8 mouse cellular contexts compared by ENCODE assay signal in the genomic region with DNA sequence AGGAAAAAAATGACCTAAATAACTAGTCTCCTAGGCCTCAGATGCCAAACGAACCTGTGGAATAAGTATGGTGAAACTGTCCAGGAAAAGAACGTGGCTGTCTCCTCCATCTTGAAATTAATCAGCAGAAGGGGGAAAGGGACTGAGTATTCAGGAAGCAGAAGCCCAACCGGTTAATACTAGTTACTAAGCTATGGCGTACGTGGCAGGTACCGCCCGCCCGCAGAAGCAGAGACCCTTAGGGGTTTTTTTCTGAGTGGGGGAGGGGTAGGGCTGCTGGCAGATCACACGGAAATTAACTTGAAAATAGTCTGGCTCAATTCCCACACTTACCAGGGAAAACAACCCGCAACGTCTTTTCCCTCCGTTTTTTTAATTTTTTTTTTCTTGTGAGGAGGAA. TPM values are rescaled to one million over a fixed set of nuclear protein-coding genes. Genes with fewer than 3 reads are reported as not detected.
A peak's percentile ranks its signal among the peaks of the same experiment; 100 is the strongest.
DNase-seq lines count a peak whose midpoint lies in the region; ATAC-seq lines count a peak whose summit lies in the region.

No protein-coding gene starts in this region.

- 17% methylated on average over 12 of the region's 12 CpGs for WGBS in hindbrain, embryonic 16.5 days
- 9% methylated on average over 12 of the region's 12 CpGs for WGBS in liver, embryonic 12.5 days (ENCODE audit: insufficient replicate concordance)
- WGBS in neural tube, embryonic 12.5 days, result 14% methylated on average over 12 of the region's 12 CpGs

- peaks cover 10% of the 10 kb centered on the region for H3K9me3 ChIP-seq in erythroblast, embryonic 14.5 days (ENCODE audit: control insufficient read depth, low read length)
- no peaks in the 10 kb centered on the region for H3K9me3 ChIP-seq in hindbrain, embryonic 16.5 days (ENCODE audit: control insufficient read depth, low read length)
- H3K9me3 ChIP-seq in liver, embryonic 12.5 days (replicated peaks), result no peaks in the 10 kb centered on the region
- no peaks in the 10 kb centered on the region for H3K9me3 ChIP-seq in neural tube, embryonic 12.5 days

- H3K9ac ChIP-seq in hindbrain, embryonic 16.5 days (ENCODE audit: low read depth, low read length), result peak overlapping the region; percentile 80
- H3K9ac ChIP-seq in liver, embryonic 12.5 days, result peak overlapping the region; percentile 85
- peak overlapping the region; percentile 88 for H3K9ac ChIP-seq in neural tube, embryonic 12.5 days

- H3K4me3 ChIP-seq in erythroblast, embryonic 14.5 days (replicated peaks), result peak overlapping the region; percentile 87
- peak overlapping the region; percentile 72 for H3K4me3 ChIP-seq in hindbrain, embryonic 16.5 days (ENCODE audit: low read length)
- peak overlapping the region; percentile 80 for H3K4me3 ChIP-seq in liver, embryonic 12.5 days
- H3K4me3 ChIP-seq in neural tube, embryonic 12.5 days, result peak overlapping the region; percentile 70

- H3K27ac ChIP-seq in hindbrain, embryonic 16.5 days (ENCODE audit: low read depth, low read length), result peak overlapping the region; percentile 44; the same call in 1 of the 2 replicates
- H3K27ac ChIP-seq in liver, embryonic 12.5 days, result peak overlapping the region; percentile 91
- no peak overlapping the region for H3K27ac ChIP-seq in neural tube, embryonic 12.5 days

- peak; percentile 24 for DNase-seq in cerebellum, adult 11-12 months
- no peak for DNase-seq in cerebellum, adult 8-10 months
- DNase-seq in R1 (ENCODE audit: low read depth, low spot score), result peak; percentile 74
- DNase-seq in frontal cortex, adult 2 months (ENCODE audit: extremely low spot score in 1 of 2, low spot score in 1 of 2), result no peak

- H3K27me3 ChIP-seq in erythroblast, embryonic 14.5 days (ENCODE audit: control insufficient read depth), result peaks cover 9% of the 10 kb centered on the region
- no peaks in the 10 kb centered on the region; the same call in 1 of the 2 replicates for H3K27me3 ChIP-seq in hindbrain, embryonic 16.5 days (replicated peaks; ENCODE audit: control insufficient read depth, insufficient read depth, low read length)
- H3K27me3 ChIP-seq in liver, embryonic 12.5 days (replicated peaks), result peaks cover 15% of the 10 kb centered on the region
- 0 out of 2 replicates have a peak, but pooled peaks cover 6% of the 10 kb centered on the region for H3K27me3 ChIP-seq in neural tube, embryonic 12.5 days (replicated peaks)

- peaks cover 8% of the 10 kb centered on the region for H3K4me1 ChIP-seq in erythroblast, embryonic 14.5 days (ENCODE audit: control insufficient read depth)
- H3K4me1 ChIP-seq in hindbrain, embryonic 16.5 days (ENCODE audit: control insufficient read depth, insufficient read depth, low read depth, low read length), result peaks cover 2% of the 10 kb centered on the region; the same call in 1 of the 2 replicates
- H3K4me1 ChIP-seq in liver, embryonic 12.5 days, result no peaks in the 10 kb centered on the region; the same call in 1 of the 2 replicates
- H3K4me1 ChIP-seq in neural tube, embryonic 12.5 days, result no peaks in the 10 kb centered on the region

- peaks cover 27% of the 10 kb centered on the region for H3K36me3 ChIP-seq in erythroblast, embryonic 14.5 days (ENCODE audit: control insufficient read depth)
- no peaks in the 10 kb centered on the region for H3K36me3 ChIP-seq in hindbrain, embryonic 16.5 days (ENCODE audit: control insufficient read depth, insufficient read depth, low read length)
- peaks cover 29% of the 10 kb centered on the region for H3K36me3 ChIP-seq in liver, embryonic 12.5 days
- no peaks in the 10 kb centered on the region for H3K36me3 ChIP-seq in neural tube, embryonic 12.5 days

- peak overlapping the region; percentile 59 for H3K4me2 ChIP-seq in hindbrain, embryonic 16.5 days (ENCODE audit: low read length)
- peak overlapping the region; percentile 65 for H3K4me2 ChIP-seq in liver, embryonic 12.5 days
- peak overlapping the region; percentile 60 for H3K4me2 ChIP-seq in neural tube, embryonic 12.5 days (replicated peaks)

- no peak for ATAC-seq in hindbrain, embryonic 16.5 days
- no peak for ATAC-seq in liver, embryonic 12.5 days
- no peak for ATAC-seq in neural tube, embryonic 12.5 days (ENCODE audit: low FRiP score, low read depth)

RNA-seq across cellular contexts. Expression of gene Rlim, which starts 1.0 kb away (rescaled TPM):
- polyA plus RNA-seq in erythroblast, embryonic 14.5 days (2012), result 0.05 and 0.10 TPM in 2 replicates
- polyA plus RNA-seq in hindbrain, embryonic 16.5 days (2015; fragmentation: Nextera tagmentation; extraction: Ambion mirVana), result 20.2 and 23.9 TPM in 2 replicates
- polyA plus RNA-seq in liver, embryonic 12.5 days (2016; fragmentation: Nextera tagmentation; extraction: Ambion mirVana), result 21.4 and 21.9 TPM in 2 replicates
- 40.2 and 40.4 TPM in 2 replicates for polyA plus RNA-seq in neural tube, embryonic 12.5 days (2016; fragmentation: Nextera tagmentation; extraction: Ambion mirVana)
- 18.5 and 18.6 TPM in 2 replicates for polyA plus RNA-seq in frontal cortex, adult 2 months (2012; rRNA removed)

Comparison
In these comparisons a context has a peak if more than half of its experiments do, and no peak if none do; other contexts are left out.
1. DNase-seq: peak in cerebellum, adult 11-12 months (single experiment) and R1 (single experiment); none in cerebellum, adult 8-10 months (single experiment) and frontal cortex, adult 2 months (0 of 2).
2. RNA of gene Rlim, which starts 1.0 kb away (polyA plus RNA-seq): 40.2 to 40.4 TPM in neural tube, embryonic 12.5 days, 21.4 to 21.9 TPM in liver, embryonic 12.5 days, 20.2 to 23.9 TPM in hindbrain, embryonic 16.5 days and 18.5 to 18.6 TPM in frontal cortex, adult 2 months; 0.05 to 0.10 TPM in erythroblast, embryonic 14.5 days; every median in the first group is over 10 times any median in the second.
3. Peak in every context shown above with its lines, with median percentiles within 50 percentile points of each other: H3K4me3 ChIP-seq, H3K4me2 ChIP-seq and H3K9ac ChIP-seq.